Mouse (Mus musculus): ENCODE measurements around the gene Clmn. TPM values are rescaled to one million over a fixed set of nuclear protein-coding genes. Genes with fewer than 3 reads are reported as not detected.
A peak's percentile ranks its signal among the peaks of the same experiment; 100 is the strongest.

The Clmn gene
- total and polyA plus RNA-seq, 2 experiments from 2014 or later = 0.31 TPM

- H3K9me3 ChIP-seq (replicated peaks; ENCODE audit: control insufficient read depth, low read length) = no peaks in the 10 kb centered on the region
- H3K27ac ChIP-seq (ENCODE audit: low read depth) = no peak overlapping the region
- no peaks in the 10 kb centered on the region for H3K27me3 ChIP-seq (ENCODE audit: control insufficient read depth, insufficient read depth, low read length)
- no peaks in the 10 kb centered on the region for H3K4me1 ChIP-seq (ENCODE audit: control insufficient read depth, insufficient read depth)
- 63% methylated on average over 7 of the region's 7 CpGs for WGBS
- DNase-seq (ENCODE audit: low spot score) (no peak), ATAC-seq (ENCODE audit: insufficient read depth, low read depth) (no peak)
- H3K4me3 ChIP-seq (ENCODE audit: low read depth, low read length) = no peak overlapping the region
- no peaks in the 10 kb centered on the region for H3K36me3 ChIP-seq (replicated peaks; ENCODE audit: control insufficient read depth, insufficient read depth, low read length)
- no peak overlapping the region for H3K9ac ChIP-seq (replicated peaks; ENCODE audit: low read depth, low read length)
- no peak overlapping the region for H3K4me2 ChIP-seq (ENCODE audit: low read depth, low read length)
- no peak for TF ChIP-seq CTCF (IDR thresholded peaks at IDR 0.05; ENCODE audit: low read depth)
Measured at GRCm38 (mm10) chr12:104855548-104855947, 9.3 kb downstream of the Clmn start.

- no peak for ATAC-seq (ENCODE audit: insufficient read depth, low read depth)
- H3K4me3 ChIP-seq (ENCODE audit: low read depth, low read length) = no peak overlapping the region
Measured at GRCm38 (mm10) chr12:104854826-104855225, 10.1 kb downstream of the Clmn start.

GRCm38 (mm10) chr12:104853374-104853773, 11.5 kb downstream of the Clmn start:
- 72% methylated on average over 7 of the region's 7 CpGs for WGBS
- TF ChIP-seq EP300 (IDR thresholded peaks at IDR 0.05; ENCODE audit: low read depth) = no peak
- TF ChIP-seq CTCF (IDR thresholded peaks at IDR 0.05; ENCODE audit: low read depth) = no peak
- Histone ChIP-seq H3K9me3 (replicated peaks; ENCODE audit: control insufficient read depth, low read length) (no peaks in the 10 kb centered on the region), H3K9ac (replicated peaks; ENCODE audit: low read depth, low read length) (no peak overlapping the region), H3K27me3 (ENCODE audit: control insufficient read depth, insufficient read depth, low read length) (no peaks in the 10 kb centered on the region), H3K4me2 (ENCODE audit: low read depth, low read length) (no peak overlapping the region), H3K27ac (ENCODE audit: low read depth) (no peak overlapping the region), H3K4me1 (ENCODE audit: control insufficient read depth, insufficient read depth) (no peaks in the 10 kb centered on the region), H3K36me3 (replicated peaks; ENCODE audit: control insufficient read depth, insufficient read depth, low read length) (no peaks in the 10 kb centered on the region), H3K4me3 (ENCODE audit: low read depth, low read length) (no peak overlapping the region)
- no peak for DNase-seq (ENCODE audit: low spot score)
- ATAC-seq (ENCODE audit: insufficient read depth, low read depth) = no peak

More at GRCm38 (mm10) chr12:104854826-104855225, 10.1 kb downstream of the Clmn start:
- no peaks in the 10 kb centered on the region for H3K4me1 ChIP-seq (ENCODE audit: control insufficient read depth, insufficient read depth)
- H3K36me3 ChIP-seq (replicated peaks; ENCODE audit: control insufficient read depth, insufficient read depth, low read length) = no peaks in the 10 kb centered on the region
- WGBS = 95% methylated on average over 2 of the region's 2 CpGs
- H3K27me3 ChIP-seq (ENCODE audit: control insufficient read depth, insufficient read depth, low read length) = no peaks in the 10 kb centered on the region
- no peak overlapping the region for H3K27ac ChIP-seq (ENCODE audit: low read depth)
- no peak overlapping the region for H3K4me2 ChIP-seq (ENCODE audit: low read depth, low read length)
- no peak for DNase-seq (ENCODE audit: low spot score)
- no peak for TF ChIP-seq CTCF (IDR thresholded peaks at IDR 0.05; ENCODE audit: low read depth)
- no peak for TF ChIP-seq EP300 (IDR thresholded peaks at IDR 0.05; ENCODE audit: low read depth)
- H3K9me3 ChIP-seq (replicated peaks; ENCODE audit: control insufficient read depth, low read length) = no peaks in the 10 kb centered on the region
- no peak overlapping the region for H3K9ac ChIP-seq (replicated peaks; ENCODE audit: low read depth, low read length)

DNA sequence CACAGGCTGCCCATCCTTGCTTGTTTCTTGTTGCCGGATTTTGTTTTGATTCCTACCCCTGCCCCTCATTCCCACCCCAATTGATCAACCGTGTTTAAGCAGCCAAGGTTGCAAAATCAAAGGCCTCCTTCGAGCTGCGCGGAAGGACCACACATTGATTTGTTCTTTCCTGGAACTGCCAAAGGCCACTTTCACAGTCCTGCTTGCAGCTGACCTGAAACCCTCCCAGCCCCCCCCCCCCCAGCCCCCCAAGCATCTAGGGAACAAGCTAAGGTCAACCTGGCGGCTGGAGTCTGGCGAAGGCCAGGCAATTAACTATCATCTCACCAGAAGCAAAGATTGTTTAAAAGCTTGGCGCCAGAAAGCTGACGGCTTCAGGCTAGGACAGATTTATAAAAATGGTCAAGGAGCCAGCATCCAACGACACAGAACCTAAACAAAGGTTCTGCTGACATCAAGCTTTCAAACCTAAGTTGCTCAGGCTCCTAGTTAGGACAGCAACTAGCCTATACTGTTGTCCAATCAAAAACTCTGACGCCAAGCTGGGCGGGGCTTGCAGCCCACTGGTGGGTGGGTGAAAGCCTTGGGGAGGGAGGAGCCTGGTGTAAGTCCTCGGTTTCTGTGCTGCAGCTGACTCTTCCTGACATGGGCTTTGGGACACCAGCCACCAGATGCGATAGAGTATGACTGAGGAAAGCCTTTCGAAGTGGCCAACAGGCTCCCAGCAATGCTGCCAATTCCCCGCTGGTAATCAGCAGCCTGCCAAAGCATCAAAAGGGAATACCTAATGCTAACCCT, 13.0 kb downstream of the Clmn start:
- ATAC-seq (ENCODE audit: insufficient read depth, low read depth) (peak; percentile 71), DNase-seq (ENCODE audit: low spot score) (peak; percentile 20)
- no peaks in the 10 kb centered on the region for H3K36me3 ChIP-seq (replicated peaks; ENCODE audit: control insufficient read depth, insufficient read depth, low read length)
- H3K4me1 ChIP-seq (ENCODE audit: control insufficient read depth, insufficient read depth) = no peaks in the 10 kb centered on the region
- H3K4me3 ChIP-seq (ENCODE audit: low read depth, low read length) = no peak overlapping the region
- no peak overlapping the region for H3K4me2 ChIP-seq (ENCODE audit: low read depth, low read length)
- 25% methylated on average over 16 of the region's 16 CpGs for WGBS
- H3K9me3 ChIP-seq (replicated peaks; ENCODE audit: control insufficient read depth, low read length) = no peaks in the 10 kb centered on the region
- H3K27ac ChIP-seq (ENCODE audit: low read depth) = no peak overlapping the region
- H3K27me3 ChIP-seq (ENCODE audit: control insufficient read depth, insufficient read depth, low read length) = no peaks in the 10 kb centered on the region
- no peak for TF ChIP-seq CTCF (IDR thresholded peaks at IDR 0.05; ENCODE audit: low read depth)
- TF ChIP-seq EP300 (IDR thresholded peaks at IDR 0.05; ENCODE audit: low read depth) = no peak
- no peak overlapping the region for H3K9ac ChIP-seq (replicated peaks; ENCODE audit: low read depth, low read length)

DNA sequence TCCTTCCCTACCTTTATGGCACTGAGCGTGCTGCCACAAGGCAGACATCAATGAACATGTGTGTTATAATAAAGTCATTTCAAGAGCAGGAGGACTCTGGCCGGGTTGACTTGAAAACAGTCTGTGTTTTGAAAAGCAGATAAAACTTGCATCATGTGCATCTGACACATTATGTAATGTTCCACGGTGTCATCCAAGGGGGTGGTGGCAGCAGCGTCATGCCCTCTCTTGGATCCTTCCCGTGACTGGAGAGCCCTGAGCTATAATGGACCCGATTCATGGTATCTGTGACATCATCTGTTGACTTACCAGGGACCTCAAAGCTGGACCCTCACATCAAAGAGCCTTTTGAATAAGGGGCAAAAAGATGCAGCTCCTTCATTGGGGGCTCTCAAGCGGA, 14.8 kb downstream of the Clmn start:
- 80% methylated on average over 7 of the region's 7 CpGs for WGBS
- TF ChIP-seq EP300 (IDR thresholded peaks at IDR 0.05; ENCODE audit: low read depth) = no peak
- TF ChIP-seq CTCF (IDR thresholded peaks at IDR 0.05; ENCODE audit: low read depth) = no peak
- 0 out of 2 replicates have a peak, but pooled peaks cover 6% of the 10 kb centered on the region for H3K4me1 ChIP-seq (ENCODE audit: control insufficient read depth, insufficient read depth)

DNA sequence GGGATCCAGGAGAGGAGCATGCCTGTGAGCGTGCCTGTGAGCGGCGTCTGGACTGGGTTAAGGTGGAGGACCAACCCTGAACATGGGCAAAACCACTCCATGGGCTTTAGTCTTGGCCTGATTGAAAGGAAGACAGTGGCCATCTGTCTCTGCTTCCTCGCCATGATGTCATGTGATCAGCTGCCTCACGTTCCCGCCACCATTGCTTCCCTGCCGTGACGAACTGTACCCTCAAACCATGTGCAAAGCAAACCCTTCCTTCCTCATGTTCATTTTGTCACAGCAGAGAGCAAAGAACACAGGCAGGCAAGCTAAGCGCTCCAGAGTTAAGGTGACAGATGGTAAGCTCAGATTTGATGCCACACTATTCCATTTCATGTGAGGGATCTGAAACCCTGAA, 16.2 kb downstream of the Clmn start:
- H3K4me1 ChIP-seq (ENCODE audit: control insufficient read depth, insufficient read depth) = 0 out of 2 replicates have a peak, but pooled peaks cover 6% of the 10 kb centered on the region
- no peaks in the 10 kb centered on the region for H3K36me3 ChIP-seq (replicated peaks; ENCODE audit: control insufficient read depth, insufficient read depth, low read length)
- ATAC-seq (ENCODE audit: insufficient read depth, low read depth) (no peak), DNase-seq (ENCODE audit: low spot score) (no peak)
- TF ChIP-seq CTCF (IDR thresholded peaks at IDR 0.05; ENCODE audit: low read depth) (no peak), EP300 (IDR thresholded peaks at IDR 0.05; ENCODE audit: low read depth) (no peak)
- WGBS = 89% methylated on average over 9 of the region's 9 CpGs
- H3K9me3 ChIP-seq (replicated peaks; ENCODE audit: control insufficient read depth, low read length) = no peaks in the 10 kb centered on the region
- H3K4me3 ChIP-seq (ENCODE audit: low read depth, low read length) = no peak overlapping the region
- no peak overlapping the region for H3K9ac ChIP-seq (replicated peaks; ENCODE audit: low read depth, low read length)
- H3K27me3 ChIP-seq (ENCODE audit: control insufficient read depth, insufficient read depth, low read length) = no peaks in the 10 kb centered on the region; the same call in 1 of the 2 replicates
- H3K27ac ChIP-seq (ENCODE audit: low read depth) = no peak overlapping the region
- no peak overlapping the region for H3K4me2 ChIP-seq (ENCODE audit: low read depth, low read length)

More for the DNA sequence above, 14.8 kb downstream of the Clmn start:
- DNase-seq (ENCODE audit: low spot score) (no peak), ATAC-seq (ENCODE audit: insufficient read depth, low read depth) (no peak)
- Histone ChIP-seq H3K4me3 (ENCODE audit: low read depth, low read length) (no peak overlapping the region), H3K36me3 (replicated peaks; ENCODE audit: control insufficient read depth, insufficient read depth, low read length) (no peaks in the 10 kb centered on the region), H3K9me3 (replicated peaks; ENCODE audit: control insufficient read depth, low read length) (no peaks in the 10 kb centered on the region), H3K27ac (ENCODE audit: low read depth) (no peak overlapping the region), H3K9ac (replicated peaks; ENCODE audit: low read depth, low read length) (no peak overlapping the region), H3K27me3 (ENCODE audit: control insufficient read depth, insufficient read depth, low read length) (no peaks in the 10 kb centered on the region), H3K4me2 (ENCODE audit: low read depth, low read length) (no peak overlapping the region)

Data from heart, postnatal 0 days (tissue).